Mouse (Mus musculus): ENCODE measurements around the gene Gcnt2. TPM values are rescaled to one million over a fixed set of nuclear protein-coding genes. Genes with fewer than 3 reads are reported as not detected.

Gcnt2 gene
- polyA plus RNA-seq (2014; fragmentation: Illumina TruSeq; extraction: RNeasy Lipid Tissue Mini Kit (QIAGEN cat#74804); ENCODE audit: low read depth, low replicate concordance) = 20.0 TPM

DNA sequence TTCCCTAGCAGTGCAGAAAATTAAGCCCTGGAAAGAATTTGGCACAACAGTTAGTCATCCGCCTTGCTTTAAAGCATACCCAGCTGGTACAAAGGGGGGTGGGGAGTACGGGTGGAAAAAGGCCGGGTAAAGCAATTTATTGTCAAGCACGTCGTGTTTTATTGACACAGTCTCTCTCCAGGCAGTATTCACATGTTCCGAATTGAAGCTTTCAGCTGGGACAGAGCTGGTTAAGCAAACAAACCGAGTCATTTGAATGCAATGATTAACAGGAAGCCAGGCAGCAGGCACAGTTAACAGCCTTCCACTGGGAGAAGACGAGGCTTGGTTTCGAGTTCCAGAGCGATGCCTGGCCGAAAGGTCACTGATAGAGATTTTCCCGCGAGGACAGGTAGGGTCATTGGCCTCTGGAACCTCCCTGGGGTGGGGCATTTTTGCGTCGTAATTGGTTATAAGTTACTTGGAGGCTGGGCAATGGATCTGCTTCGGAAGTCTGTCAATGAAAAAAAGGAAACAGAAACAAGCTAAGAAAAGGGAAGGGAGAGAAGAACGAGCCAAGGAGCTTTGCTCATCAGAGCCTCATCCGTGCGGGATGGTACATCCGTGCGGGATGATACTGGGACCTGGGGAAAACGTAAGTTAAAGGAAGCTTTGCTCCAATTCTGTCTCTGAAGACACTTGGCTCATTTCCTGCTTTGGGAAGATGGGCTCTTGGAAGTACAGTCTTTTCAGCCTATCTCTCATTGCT, at the start of gene Gcnt2:
Gene Gcnt2 (plus strand): TSS at position 103 of the 748 bp plus-strand sequence.

DNA sequence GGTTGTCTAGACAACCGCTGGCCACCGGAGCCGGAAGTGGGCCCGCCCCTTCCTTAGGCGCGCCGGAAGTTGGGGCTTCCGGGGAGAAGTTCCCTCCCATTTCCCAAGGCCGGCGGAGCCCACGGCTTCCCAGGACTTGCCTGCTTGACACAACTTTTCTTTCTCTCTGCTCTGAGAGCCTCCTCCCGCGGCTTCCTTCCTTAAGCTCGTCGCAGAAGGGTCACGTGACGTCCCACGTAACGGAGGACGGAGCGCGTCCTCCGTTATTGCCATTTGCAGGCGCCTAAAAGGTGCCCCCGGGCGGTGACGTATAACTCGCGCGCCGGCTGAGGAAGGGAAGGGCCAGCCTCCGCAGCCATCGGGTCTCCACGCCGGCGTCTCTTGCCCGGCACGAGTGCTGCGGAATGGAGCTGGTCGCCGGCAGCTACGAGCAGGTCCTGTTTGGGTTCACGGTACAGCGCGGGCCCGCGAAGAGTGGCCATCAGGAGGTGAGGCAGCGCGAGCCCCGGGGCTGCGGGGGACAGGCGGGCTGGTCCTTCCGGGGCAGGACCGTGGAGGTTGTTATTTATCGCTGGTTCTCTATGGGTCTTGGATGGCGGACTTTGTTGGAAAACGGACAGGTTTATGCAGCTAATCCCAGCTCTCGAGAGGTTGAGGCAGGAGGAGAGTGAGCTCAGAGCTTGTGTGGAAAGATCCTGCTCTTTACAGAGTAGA, 141.5 kb downstream of the Gcnt2 start, which contains the start of gene Pak1ip1:
Gene Pak1ip1 (plus strand): TSS at position 98 of the 714 bp plus-strand sequence.

Other genes with a start within 250 kb of the Gcnt2 start
- not detected for gene Tfap2a, start 121.4 kb upstream of the Gcnt2 start, polyA plus RNA-seq (2014; fragmentation: Illumina TruSeq; extraction: RNeasy Lipid Tissue Mini Kit (QIAGEN cat#74804); ENCODE audit: low read depth, low replicate concordance)
- gene Pak1ip1, start 141.3 kb downstream of the Gcnt2 start, polyA plus RNA-seq (2014; fragmentation: Illumina TruSeq; extraction: RNeasy Lipid Tissue Mini Kit (QIAGEN cat#74804); ENCODE audit: low read depth, low replicate concordance) = 40.1 TPM
- 79.4 TPM for gene Tmem14c, start 156.5 kb downstream of the Gcnt2 start, polyA plus RNA-seq (2014; fragmentation: Illumina TruSeq; extraction: RNeasy Lipid Tissue Mini Kit (QIAGEN cat#74804); ENCODE audit: low read depth, low replicate concordance)
- not detected for gene Mak, start 220.0 kb downstream of the Gcnt2 start, polyA plus RNA-seq (2014; fragmentation: Illumina TruSeq; extraction: RNeasy Lipid Tissue Mini Kit (QIAGEN cat#74804); ENCODE audit: low read depth, low replicate concordance)

Measured in liver, adult 10 weeks (tissue).